Mouse (Mus musculus) hematopoietic stem cell, adult 5-6 weeks (primary cell): ENCODE measurements around the gene Ankrd33. TPM values are rescaled to one million over a fixed set of nuclear protein-coding genes. Genes with fewer than 3 reads are reported as not detected.

ENCODE experiments used
- ATAC-seq, 2 experiments: fragments of 125-278 bp in 1 of 2; replicated peaks in 1 of 2; 2 replicates each; pipeline ENCODE4 v1.8.0; 2016 to 2017; ENCODE audit warnings: inconsistent platforms in 2 of 2, mild to moderate bottlenecking in 2 of 2, moderate number of reproducible peaks in 2 of 2, low read depth in 1 of 2, moderate TSS enrichment in 1 of 2; ENCODE audit not compliant: low FRiP score in 2 of 2, poor library complexity in 2 of 2, severe bottlenecking in 2 of 2, insufficient read depth in 1 of 2, low TSS enrichment in 1 of 2
- total RNA-seq: library from RNA; stranded (forward); fragments of 172-1452, 232-1000 nt; gene quantifications from 2 replicates; pipeline ENCODE4 v1.2.3, GENCODE M21; 2017

The Ankrd33 gene
- total RNA-seq, 1 experiment from 2014 or later: not detected

- no peak for ATAC-seq
Observed at GRCm38 (mm10) chr15:101137455-101137854, 21.9 kb downstream of the Ankrd33 start.

- no peak for ATAC-seq
Observed at GRCm38 (mm10) chr15:101138675-101139074, 23.1 kb downstream of the Ankrd33 start.

DNA sequence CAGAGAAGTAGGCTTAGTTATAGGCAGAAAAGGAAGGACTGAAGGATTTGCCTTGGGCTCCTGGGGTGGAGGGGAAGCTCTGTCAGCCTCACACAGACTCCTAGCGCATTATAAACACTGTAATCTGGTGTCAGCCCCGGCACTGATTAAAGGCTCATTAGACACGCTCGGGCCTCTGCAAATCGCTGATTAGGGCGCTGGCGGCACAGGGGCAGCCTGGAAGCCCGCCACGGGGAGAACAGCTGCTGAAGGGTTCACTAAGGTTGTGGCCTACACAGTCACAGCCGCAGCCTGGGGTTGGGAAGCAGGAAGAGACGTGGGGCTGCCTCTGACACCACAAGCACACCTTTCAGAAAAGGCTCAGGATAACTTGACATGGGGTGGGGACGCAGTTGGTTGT lies 24.3 kb downstream of the Ankrd33 start:
- peak; percentile 37 to 42; a peak in 2 of 4 replicates for ATAC-seq

DNA sequence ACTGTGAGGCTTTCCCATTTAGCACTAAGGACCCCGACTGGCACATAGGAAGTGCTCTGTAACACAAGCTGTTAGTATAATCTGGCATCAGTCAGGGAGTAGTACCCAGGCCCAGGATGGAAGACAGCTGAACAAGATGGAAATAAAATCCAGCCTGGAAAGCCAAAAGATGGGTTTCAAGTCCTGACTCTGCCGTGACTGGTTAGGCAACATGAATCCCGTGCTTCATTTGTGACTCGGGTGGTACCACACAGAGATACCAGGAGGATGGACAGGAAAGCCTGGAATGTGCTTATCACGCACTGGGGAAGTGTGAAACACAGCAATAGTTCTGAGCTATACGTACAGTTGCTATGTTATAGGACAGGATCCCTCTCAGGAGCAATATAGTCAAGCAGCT lies 25.0 kb downstream of the Ankrd33 start:
- ATAC-seq: no peak

DNA sequence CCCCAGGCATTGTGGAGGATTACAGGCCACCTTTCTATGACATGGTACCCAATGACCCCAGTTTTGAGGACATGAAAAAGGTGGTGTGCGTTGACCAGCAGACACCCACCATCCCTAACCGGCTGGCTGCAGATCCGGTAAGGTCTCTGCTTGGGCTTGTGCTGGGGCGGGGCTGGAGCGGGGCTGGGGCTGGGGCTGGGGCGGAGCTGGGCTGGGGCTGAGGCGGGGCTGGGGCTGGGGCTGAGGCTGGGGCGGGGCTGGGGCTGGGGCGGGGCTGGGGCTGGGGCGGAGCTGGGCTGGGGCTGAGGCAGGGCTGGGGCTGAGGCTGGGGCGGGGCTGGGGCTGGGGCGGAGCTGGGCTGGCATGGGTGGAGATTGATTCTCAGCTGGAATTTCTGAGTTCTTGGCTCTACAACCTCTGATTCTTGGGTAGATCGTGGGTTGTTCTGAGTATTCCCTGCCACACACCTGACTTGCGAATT lies 25.5 kb downstream of the Ankrd33 start:
- peak; percentile 8 to 15; a peak in 1 of 4 replicates for ATAC-seq

- no peak for ATAC-seq
Observed at GRCm38 (mm10) chr15:101142672-101143071, 27.1 kb downstream of the Ankrd33 start.

DNA sequence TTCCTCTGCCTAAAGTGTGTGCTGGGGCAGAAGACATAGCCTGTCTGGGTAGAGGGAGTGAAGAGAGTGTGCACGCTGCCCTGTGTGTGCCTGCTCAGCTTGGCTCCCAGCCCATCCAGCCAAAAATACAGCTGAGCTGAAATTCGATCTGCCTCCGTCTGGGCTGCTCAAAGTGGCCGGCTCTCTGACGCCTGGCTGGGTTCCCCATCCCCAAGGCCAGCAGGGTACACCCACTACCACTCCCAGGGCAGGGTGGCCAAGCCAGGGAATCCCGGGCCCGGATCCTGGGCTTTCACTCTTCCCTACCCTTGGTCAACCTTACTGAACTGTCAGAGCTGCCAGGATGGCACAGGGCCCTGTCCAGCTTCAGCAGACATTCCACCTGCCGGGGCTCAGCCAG lies 27.9 kb downstream of the Ankrd33 start:
- ATAC-seq: no peak

DNA sequence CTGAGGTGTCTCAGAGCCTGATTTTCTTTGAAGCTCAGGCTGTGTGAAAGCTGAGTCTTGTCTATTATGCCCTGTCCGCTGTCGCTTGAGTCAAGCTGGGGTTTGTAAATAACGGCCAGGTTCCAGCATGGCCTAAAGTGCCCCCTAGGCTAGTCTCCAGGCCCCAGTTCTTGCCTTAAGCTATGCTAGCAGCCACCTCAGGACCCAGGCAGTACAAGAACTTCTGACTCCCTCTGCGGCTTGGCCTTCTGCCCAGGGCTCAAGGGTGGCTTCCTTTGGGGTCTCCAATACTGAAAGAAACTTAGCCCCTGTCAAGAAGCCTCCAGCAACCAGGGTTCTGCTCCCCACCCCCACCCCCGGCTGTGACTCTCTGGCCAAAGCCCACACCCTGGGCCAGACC lies 28.6 kb downstream of the Ankrd33 start:
- no peak for ATAC-seq

DNA sequence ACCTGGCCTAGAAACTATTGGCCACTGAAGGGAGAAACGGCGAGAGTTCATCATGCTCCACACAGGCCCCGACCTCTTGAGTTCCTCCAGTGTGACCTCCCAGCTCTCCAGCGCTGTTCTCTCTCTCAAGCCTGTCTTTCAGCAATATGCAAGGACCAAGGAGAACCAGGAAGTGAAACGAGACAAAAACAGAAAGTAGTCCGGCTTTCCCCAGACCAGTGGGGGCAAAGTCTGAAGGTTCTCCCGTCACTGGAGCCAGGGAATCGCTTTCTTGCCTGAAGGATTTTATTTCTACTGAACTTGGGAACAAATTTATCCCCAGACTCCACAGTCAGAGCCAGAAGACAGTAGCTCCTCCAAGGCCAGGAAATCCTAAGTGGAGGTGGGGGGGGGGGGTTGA lies 29.2 kb downstream of the Ankrd33 start:
- no peak for ATAC-seq

DNA sequence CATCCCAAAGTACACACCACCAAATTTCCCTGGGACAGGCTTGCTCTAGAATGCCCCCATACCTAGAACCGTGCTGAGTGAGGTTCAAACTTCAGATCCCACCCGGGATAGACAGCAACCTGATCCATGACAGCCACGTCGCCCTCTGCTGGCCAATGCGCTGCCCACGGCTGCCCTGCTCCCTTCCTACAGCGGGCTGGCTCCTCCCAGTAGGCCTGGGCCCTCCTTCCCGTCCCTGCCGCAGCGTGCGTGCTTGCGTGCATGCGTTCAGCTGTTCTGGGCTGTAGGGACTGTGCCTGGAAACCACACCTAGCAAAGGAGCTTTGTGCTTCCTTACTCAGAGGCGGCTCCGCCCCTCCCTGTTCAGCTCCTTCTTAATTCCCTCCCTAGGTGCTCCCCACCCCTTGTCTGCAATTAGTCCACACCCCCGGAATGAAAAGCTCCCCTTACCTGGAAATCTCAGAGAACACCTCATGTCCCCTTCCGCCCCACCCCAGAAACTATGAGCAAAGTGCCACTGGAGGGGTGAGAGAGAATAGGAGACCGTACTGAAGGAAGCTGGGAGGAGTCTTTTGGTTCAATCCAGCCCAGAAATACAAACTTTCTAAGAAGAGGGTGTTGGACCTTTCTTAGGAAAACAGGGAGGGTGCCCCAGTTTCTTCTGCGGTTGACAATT lies 30.0 kb downstream of the Ankrd33 start:
- ATAC-seq: peak; percentile 88

GRCm38 (mm10) chr15:101146100-101146965 lies 30.8 kb downstream of the Ankrd33 start:
- peak; percentile 8 to 30; a peak in 3 of 4 replicates for ATAC-seq

- peak; percentile 7 to 18; a peak in 1 of 4 replicates for ATAC-seq
Observed at GRCm38 (mm10) chr15:101147115-101147909, 31.8 kb downstream of the Ankrd33 start.

DNA sequence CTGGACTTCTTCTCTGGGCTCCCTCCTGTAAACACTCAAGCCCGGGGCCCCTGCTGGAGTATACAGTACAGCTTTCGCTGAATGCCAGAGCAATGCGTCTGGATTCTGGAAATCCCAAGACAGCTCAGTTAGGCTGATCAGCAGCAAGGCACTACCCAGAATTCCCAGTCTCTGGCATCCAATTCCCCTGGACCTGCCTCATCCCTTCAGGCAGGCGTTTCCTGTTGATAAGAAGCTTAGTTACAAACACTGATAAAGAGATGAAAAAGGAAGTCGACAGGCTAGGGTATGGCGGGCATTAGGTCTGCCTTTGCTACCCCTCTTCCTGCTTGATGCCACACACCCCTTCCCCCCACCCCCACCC lies 32.3 kb downstream of the Ankrd33 start:
- no peak for ATAC-seq

DNA sequence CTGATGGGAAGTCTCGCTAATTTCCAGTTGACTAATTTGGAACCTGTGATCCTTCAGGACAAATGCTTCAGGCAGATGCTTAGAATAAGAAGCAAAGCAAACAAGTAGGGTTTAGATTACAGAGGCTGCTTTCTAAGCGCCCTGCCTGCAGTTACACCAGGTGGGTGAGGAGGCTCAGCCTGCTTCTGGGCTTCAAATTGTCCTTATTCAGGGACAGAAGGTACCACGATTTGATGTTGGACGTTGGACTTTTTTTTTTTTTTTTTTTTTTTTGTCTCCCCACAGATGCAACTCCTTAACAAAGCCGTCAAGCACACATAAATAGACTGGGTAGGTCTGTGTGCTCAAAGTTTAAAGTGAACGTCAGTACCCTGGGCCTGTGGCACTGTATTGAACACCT lies 33.0 kb downstream of the Ankrd33 start:
- no peak for ATAC-seq

DNA sequence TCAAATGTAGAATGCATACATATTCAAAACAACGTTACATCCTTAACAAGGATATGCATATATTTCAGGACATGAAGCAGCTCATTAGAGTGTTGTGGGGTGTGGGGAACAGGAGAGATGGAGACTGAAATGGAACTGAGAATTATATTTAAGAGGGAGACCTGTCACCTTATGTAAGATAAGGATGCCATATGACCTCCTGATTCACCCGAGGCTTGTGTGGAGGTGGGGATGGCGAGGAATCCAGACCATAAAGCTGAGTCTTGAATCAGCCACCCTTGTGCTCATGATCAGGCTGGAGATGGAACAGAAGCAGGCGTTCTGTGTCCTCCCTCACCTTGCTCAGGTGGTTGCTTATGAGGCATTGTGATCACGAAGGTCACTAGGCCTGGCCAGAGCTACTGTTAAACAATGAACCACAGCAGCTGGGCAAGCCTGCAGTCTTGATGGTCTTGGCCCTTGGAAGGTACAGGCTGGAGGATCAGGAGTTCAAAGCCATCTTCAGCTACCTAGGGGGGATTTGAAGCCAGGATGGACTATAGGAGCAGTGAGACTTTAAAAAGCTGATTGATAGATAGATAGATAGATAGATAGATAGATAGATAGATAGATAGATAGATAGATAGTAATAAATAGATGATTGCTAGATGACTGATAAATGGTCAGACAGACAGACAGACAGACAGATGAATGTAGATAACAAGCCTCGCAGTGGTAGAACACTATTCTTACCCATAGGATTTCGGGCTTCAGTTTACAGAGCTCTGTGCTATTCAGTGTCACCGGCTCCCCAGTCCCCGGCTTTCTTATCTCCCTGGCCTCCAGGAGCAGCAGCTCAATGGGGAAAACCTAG lies 36.1 kb downstream of the Ankrd33 start:
- no peak for ATAC-seq

GRCm38 (mm10) chr15:101154700-101155616 lies 39.4 kb downstream of the Ankrd33 start:
- ATAC-seq: peak; percentile 62 to 65
